Mouse (Mus musculus) heart, adult 2 months (tissue): ENCODE data around the gene Zfp956. TPM values are rescaled to one million over a fixed set of nuclear protein-coding genes. Genes with fewer than 3 reads are reported as not detected.

ENCODE experiments used
- DNase-seq, 2 experiments: peaks; one replicate each; pipeline ENCODE4 v3.0.0; 2021
- H3K27ac ChIP-seq: fragments of 200-600 bp; 2 replicates; pipeline ENCODE4 v1.8.1; 2022
- H3K27me3 ChIP-seq: fragments of 200-500 bp; 2 replicates; pipeline ENCODE4 v1.6.1; 2012; ENCODE audit warnings: mild to moderate bottlenecking, low read length, inconsistent platforms, mixed read lengths; ENCODE audit not compliant: control insufficient read depth, insufficient read depth
- H3K36me3 ChIP-seq: fragments of 200-500 bp; 2 replicates; pipeline ENCODE4 v1.6.1; 2012; ENCODE audit warnings: low read length, inconsistent platforms; ENCODE audit not compliant: control insufficient read depth, insufficient read depth
- H3K4me1 ChIP-seq: fragments of 200-500 bp; 2 replicates; pipeline ENCODE4 v1.6.1; 2011; ENCODE audit warnings: low read length; ENCODE audit not compliant: control insufficient read depth, insufficient read depth
- H3K4me3 ChIP-seq: fragments of 200-600 bp; 2 replicates; pipeline ENCODE4 v1.8.1; 2022
- H3K79me2 ChIP-seq: fragments of 200-500 bp; replicated peaks from 2 replicates; pipeline ENCODE4 v1.6.1; 2012; ENCODE audit warnings: mild to moderate bottlenecking, inconsistent platforms, low read length, moderate library complexity, mixed read lengths; ENCODE audit not compliant: control insufficient read depth, insufficient read depth
- H3K9ac ChIP-seq: fragments of 200-500 bp; 2 replicates; pipeline ENCODE4 v1.6.1; 2012; ENCODE audit warnings: low read depth, mild to moderate bottlenecking, control low read depth, inconsistent platforms, low read length, mixed read lengths
- CTCF ChIP-seq: fragments of 200-600 bp; IDR thresholded peaks from 2 replicates; pipeline ENCODE4 v1.8.1; 2022; ENCODE audit warnings: antibody characterized with exemption, mild to moderate bottlenecking, moderate library complexity
- EP300 ChIP-seq: fragments of 200-500 bp; IDR thresholded peaks from 2 replicates; pipeline ENCODE4 v1.6.1; 2011; ENCODE audit warnings: low read depth, low read length, control low read depth; ENCODE audit not compliant: insufficient read depth
- POLR2A ChIP-seq: fragments of 200-500 bp; IDR thresholded peaks from 2 replicates; pipeline ENCODE4 v1.6.1; 2011; ENCODE audit warnings: mild to moderate bottlenecking, low read depth, low read length, control low read depth; ENCODE audit not compliant: insufficient read depth
- WGBS: fragments of 180-500 bp; shearing (Covaris S2); methylation state at CpG from one replicate; pipeline ENCODE4 v1.1.7; 2018; 5-methylcytosine and 5-hydroxymethylcytosine counted together
- intact Hi-C: fragments of 180-260 bp; cut with DNase I; formaldehyde crosslinking; loops from one replicate; pipeline ENCODE4 v1.15.1; 2025
- polyA plus RNA-seq: library from polyadenylated mRNA; depleted of rRNA; stranded (reverse); fragments of >200 nt; gene quantifications from 2 replicates; pipeline ENCODE4 v1.2.3, GENCODE M21; 2012; rRNA removed
- total RNA-seq, 2 experiments: library from RNA; stranded (reverse); gene quantifications; 2 replicates each; pipeline ENCODE4 v1.2.3; 2021

Gene Zfp956
- total and polyA plus RNA-seq, 3 experiments = 1.1 to 3.3 (median 1.7) TPM

DNA sequence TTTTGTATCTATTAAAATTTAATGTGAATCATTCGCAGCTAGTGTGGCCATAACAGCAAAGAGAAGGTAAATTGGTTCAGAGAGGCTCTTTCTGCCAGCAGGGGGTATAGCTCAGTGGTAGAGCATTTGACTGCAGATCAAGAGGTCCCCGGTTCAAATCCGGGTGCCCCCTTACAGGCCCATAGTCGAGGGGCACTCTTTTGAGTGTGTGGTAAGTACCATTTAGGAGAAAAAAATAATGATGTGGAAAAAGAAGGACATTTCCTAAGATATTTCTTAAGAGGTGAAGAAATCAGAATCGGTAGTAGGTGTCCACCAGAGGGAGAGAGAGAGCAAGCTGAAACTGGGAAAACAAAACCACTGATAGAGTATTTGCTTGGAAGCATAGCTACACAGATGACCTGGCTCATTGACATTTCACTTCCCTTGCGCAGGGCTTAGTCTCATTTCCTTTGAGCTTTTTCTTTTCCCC is 25.7 kb downstream of the Zfp956 start:
- intact Hi-C loops = no loop called here
- Histone ChIP-seq H3K4me1 (no peaks in the 10 kb centered on the region), H3K27ac (no peak overlapping the region), H3K79me2 (no peaks in the 10 kb centered on the region), H3K9ac (no peak overlapping the region), H3K27me3 (peaks cover 3% of the 10 kb centered on the region; the same call in 1 of the 2 replicates), H3K4me3 (no peak overlapping the region), H3K36me3 (no peaks in the 10 kb centered on the region)
- TF ChIP-seq POLR2A = no peak
- peak; percentile 82 for TF ChIP-seq CTCF
- no peak for TF ChIP-seq EP300
- DNase-seq = peak; percentile 83 to 84
- WGBS = 13% methylated on average over 6 of the region's 6 CpGs

DNA sequence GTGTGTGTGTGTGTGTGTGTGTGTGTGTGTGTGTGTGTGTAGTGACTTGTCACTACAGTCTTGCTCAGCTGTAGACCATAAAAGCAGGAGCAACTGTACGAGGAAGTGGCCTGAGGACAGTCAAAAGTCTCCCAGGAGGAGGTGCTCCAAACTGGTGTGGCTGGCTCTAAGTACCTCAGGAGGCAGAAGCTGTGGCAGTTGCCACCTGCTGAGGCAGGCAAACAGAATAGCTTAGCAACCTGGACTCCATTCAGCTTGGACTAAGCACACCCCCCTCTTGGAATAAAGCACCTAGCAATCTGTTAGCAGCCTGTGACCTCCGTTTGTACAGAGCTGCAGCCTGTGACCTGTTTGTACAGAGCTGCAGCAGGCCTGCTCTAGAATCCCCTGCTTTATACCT is 30.7 kb downstream of the Zfp956 start:
- Histone ChIP-seq H3K36me3 (no peaks in the 10 kb centered on the region), H3K4me3 (no peak overlapping the region), H3K27ac (no peak overlapping the region), H3K9ac (no peak overlapping the region), H3K79me2 (no peaks in the 10 kb centered on the region), H3K27me3 (peaks cover 5% of the 10 kb centered on the region; the same call in 1 of the 2 replicates), H3K4me1 (no peaks in the 10 kb centered on the region)
- no peak for DNase-seq
- 54% methylated on average over 2 of the region's 2 CpGs for WGBS
- TF ChIP-seq POLR2A (no peak), CTCF (no peak), EP300 (no peak)
- intact Hi-C loops = no loop called here

DNA sequence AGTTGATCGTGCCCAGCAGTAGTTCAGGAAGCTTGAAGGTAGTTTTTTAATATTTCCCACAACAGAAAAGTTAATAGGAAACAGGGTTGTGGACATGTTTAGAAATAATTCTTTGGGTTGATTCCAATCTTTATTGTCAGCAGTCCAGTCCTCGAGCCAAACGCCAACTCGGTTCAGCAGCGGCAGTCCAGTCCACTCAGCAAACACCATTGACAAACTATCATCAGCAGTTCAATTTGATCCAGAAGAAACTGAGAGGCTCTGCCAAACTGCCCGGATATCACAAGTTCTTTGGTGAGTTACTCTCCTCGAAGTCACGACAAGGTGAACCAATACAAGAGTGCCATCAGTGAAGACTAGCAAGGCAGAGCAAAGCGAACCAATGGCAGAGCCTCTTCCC is 42.5 kb downstream of the Zfp956 start:
- H3K36me3 ChIP-seq = no peaks in the 10 kb centered on the region
- no peak overlapping the region for H3K9ac ChIP-seq
- intact Hi-C loops = no loop called here
- DNase-seq = no peak
- WGBS = 75% methylated on average over 9 of the region's 9 CpGs
- H3K4me3 ChIP-seq = no peak overlapping the region
- TF ChIP-seq POLR2A (no peak), EP300 (no peak), CTCF (no peak)
- H3K27ac ChIP-seq = no peak overlapping the region
- H3K4me1 ChIP-seq = no peaks in the 10 kb centered on the region
- H3K27me3 ChIP-seq = peaks cover 2% of the 10 kb centered on the region
- H3K79me2 ChIP-seq = no peaks in the 10 kb centered on the region

DNA sequence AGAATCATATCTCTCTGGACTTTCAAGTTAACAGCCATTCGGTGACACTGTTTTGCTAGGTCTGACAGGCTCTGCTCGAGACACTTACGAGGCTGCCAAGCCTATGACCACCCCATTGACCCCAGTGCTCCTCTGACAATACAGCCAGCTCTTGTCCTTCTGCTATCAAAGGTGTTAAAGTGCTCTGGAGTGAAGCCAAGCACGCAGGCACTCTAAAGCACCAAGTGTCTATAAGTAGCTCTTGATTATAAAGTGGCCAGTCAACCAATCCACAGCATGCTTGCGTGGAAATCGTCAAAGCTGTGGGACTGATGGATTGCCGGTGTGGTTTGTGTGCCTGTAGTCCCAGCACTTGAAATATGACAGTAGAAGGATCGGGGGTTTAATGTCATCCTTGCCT is 57.5 kb downstream of the Zfp956 start:
- Histone ChIP-seq H3K79me2 (no peaks in the 10 kb centered on the region), H3K4me1 (no peaks in the 10 kb centered on the region), H3K27ac (no peak overlapping the region), H3K9ac (no peak overlapping the region), H3K4me3 (no peak overlapping the region), H3K27me3 (0 out of 2 replicates have a peak, but pooled peaks cover 3% of the 10 kb centered on the region), H3K36me3 (no peaks in the 10 kb centered on the region)
- TF ChIP-seq CTCF (no peak), EP300 (peak; percentile 72; the same call in 1 of the 2 replicates)
- 23% methylated on average over 8 of the region's 8 CpGs for WGBS
- intact Hi-C loops = no loop called here
- DNase-seq = peak; percentile 30 to 64

Other genes with a start within 250 kb of the Zfp956 start
- gene Pdia4, start 140.0 kb upstream of the Zfp956 start, total RNA-seq = 10 to 100 TPM; 44.1 to 46.0 TPM
- 14.0 and 29.7 TPM in 2 replicates for gene Pdia4, start 140.0 kb upstream of the Zfp956 start, polyA plus RNA-seq
- under 1 TPM; 0.64 to 0.78 TPM for gene Zfp786, start 122.5 kb upstream of the Zfp956 start, total RNA-seq
- gene Zfp786, start 122.5 kb upstream of the Zfp956 start, polyA plus RNA-seq = 0.20 and 0.47 TPM in 2 replicates
- 1 to 10 TPM; 5.8 to 7.4 TPM for gene Zfp398, start 117.7 kb upstream of the Zfp956 start, total RNA-seq
- 3.3 and 5.5 TPM in 2 replicates for gene Zfp398, start 117.7 kb upstream of the Zfp956 start, polyA plus RNA-seq
- gene Zfp282, start 76.2 kb upstream of the Zfp956 start, total RNA-seq = 1 to 10 TPM; 4.3 to 5.1 TPM
- gene Zfp282, start 76.2 kb upstream of the Zfp956 start, polyA plus RNA-seq = 3.0 and 4.0 TPM in 2 replicates
- 1 to 10 TPM; 8.0 to 8.8 TPM for gene Zfp212, start 32.9 kb upstream of the Zfp956 start, total RNA-seq
- gene Zfp212, start 32.9 kb upstream of the Zfp956 start, polyA plus RNA-seq = 4.3 and 6.2 TPM in 2 replicates
- 10 to 100 TPM; 13.8 to 15.6 TPM for gene Zfp777, start 95.5 kb downstream of the Zfp956 start, total RNA-seq
- gene Zfp777, start 95.5 kb downstream of the Zfp956 start, polyA plus RNA-seq = 10.0 and 15.8 TPM in 2 replicates
- gene Zfp746, start 133.2 kb downstream of the Zfp956 start, total RNA-seq = 1 to 10 TPM; 9.5 to 9.8 TPM
- gene Zfp746, start 133.2 kb downstream of the Zfp956 start, polyA plus RNA-seq = 8.7 and 10.2 TPM in 2 replicates